Mouse (Mus musculus): ENCODE data around the gene Ssbp2. TPM values are rescaled to one million over a fixed set of nuclear protein-coding genes. Genes with fewer than 3 reads are reported as not detected.

The Ssbp2 gene
- polyA plus RNA-seq, 1 experiment from 2014 or later, result 96.0 TPM

GRCm38 (mm10) chr13:91638836-91639235 is 178.8 kb downstream of the Ssbp2 start:
- peaks cover 8% of the 10 kb centered on the region; the same call in 1 of the 2 replicates for H3K4me1 ChIP-seq (ENCODE audit: control insufficient read depth, insufficient read depth, low read length)
- no peak overlapping the region for H3K27ac ChIP-seq (ENCODE audit: low read depth, low read length)
- no peaks in the 10 kb centered on the region for H3K9me3 ChIP-seq (replicated peaks; ENCODE audit: control insufficient read depth, low read length)
- H3K4me2 ChIP-seq, result no peak overlapping the region
- H3K36me3 ChIP-seq (ENCODE audit: control insufficient read depth, insufficient read depth, low read length), result no peaks in the 10 kb centered on the region
- H3K4me3 ChIP-seq (ENCODE audit: low read depth, low read length), result no peak overlapping the region
- whole genome bisulfite sequencing (ENCODE audit: insufficient replicate concordance), result 14% methylated on average over 5 of the region's 5 CpGs
- H3K9ac ChIP-seq (ENCODE audit: low read depth, low read length), result no peak overlapping the region
- ATAC-seq (replicated peaks; ENCODE audit: insufficient number of reproducible peaks, low FRiP score, low TSS enrichment), result no peak
- no peaks in the 10 kb centered on the region for H3K27me3 ChIP-seq (ENCODE audit: control insufficient read depth, insufficient read depth, low read length)

GRCm38 (mm10) chr13:91640219-91640618 is 180.1 kb downstream of the Ssbp2 start:
- no peak overlapping the region for H3K9ac ChIP-seq (ENCODE audit: low read depth, low read length)
- no peak for ATAC-seq (replicated peaks; ENCODE audit: insufficient number of reproducible peaks, low FRiP score, low TSS enrichment)
- H3K27ac ChIP-seq (ENCODE audit: low read depth, low read length), result no peak overlapping the region
- no peak overlapping the region for H3K4me2 ChIP-seq
- H3K36me3 ChIP-seq (ENCODE audit: control insufficient read depth, insufficient read depth, low read length), result no peaks in the 10 kb centered on the region
- peaks cover 3% of the 10 kb centered on the region; the same call in 1 of the 2 replicates for H3K4me1 ChIP-seq (ENCODE audit: control insufficient read depth, insufficient read depth, low read length)
- no peak overlapping the region for H3K4me3 ChIP-seq (ENCODE audit: low read depth, low read length)
- 81% methylated on average over 5 of the region's 5 CpGs for WGBS (ENCODE audit: insufficient replicate concordance)
- H3K9me3 ChIP-seq (replicated peaks; ENCODE audit: control insufficient read depth, low read length), result no peaks in the 10 kb centered on the region
- no peaks in the 10 kb centered on the region for H3K27me3 ChIP-seq (ENCODE audit: control insufficient read depth, insufficient read depth, low read length)

- no peaks in the 10 kb centered on the region for H3K4me1 ChIP-seq (ENCODE audit: control insufficient read depth, insufficient read depth, low read length)
- peak; percentile 35; the same call in 1 of the 2 replicates for ATAC-seq (replicated peaks; ENCODE audit: insufficient number of reproducible peaks, low FRiP score, low TSS enrichment)
- H3K27me3 ChIP-seq (ENCODE audit: control insufficient read depth, insufficient read depth, low read length), result no peaks in the 10 kb centered on the region
- 25% methylated on average over 6 of the region's 6 CpGs for WGBS (ENCODE audit: insufficient replicate concordance)
- no peak overlapping the region for H3K9ac ChIP-seq (ENCODE audit: low read depth, low read length)
- no peak overlapping the region for H3K27ac ChIP-seq (ENCODE audit: low read depth, low read length)
- H3K4me2 ChIP-seq, result no peak overlapping the region
- H3K4me3 ChIP-seq (ENCODE audit: low read depth, low read length), result no peak overlapping the region
- no peaks in the 10 kb centered on the region for H3K9me3 ChIP-seq (replicated peaks; ENCODE audit: control insufficient read depth, low read length)
- H3K36me3 ChIP-seq (ENCODE audit: control insufficient read depth, insufficient read depth, low read length), result 0 out of 2 replicates have a peak, but pooled peaks cover 2% of the 10 kb centered on the region
These were observed 188.2 kb downstream of the Ssbp2 start for GRCm38 (mm10) chr13:91648240-91648639.

- Histone ChIP-seq H3K4me3 (ENCODE audit: low read depth, low read length) (no peak overlapping the region), H3K27me3 (ENCODE audit: control insufficient read depth, insufficient read depth, low read length) (no peaks in the 10 kb centered on the region), H3K9ac (ENCODE audit: low read depth, low read length) (no peak overlapping the region), H3K4me1 (ENCODE audit: control insufficient read depth, insufficient read depth, low read length) (no peaks in the 10 kb centered on the region), H3K4me2 (no peak overlapping the region), H3K36me3 (ENCODE audit: control insufficient read depth, insufficient read depth, low read length) (0 out of 2 replicates have a peak, but pooled peaks cover 2% of the 10 kb centered on the region), H3K27ac (ENCODE audit: low read depth, low read length) (no peak overlapping the region), H3K9me3 (replicated peaks; ENCODE audit: control insufficient read depth, low read length) (no peaks in the 10 kb centered on the region)
- 68% methylated on average over 7 of the region's 7 CpGs for WGBS (ENCODE audit: insufficient replicate concordance)
- no peak for ATAC-seq (replicated peaks; ENCODE audit: insufficient number of reproducible peaks, low FRiP score, low TSS enrichment)
These were observed 189.8 kb downstream of the Ssbp2 start for GRCm38 (mm10) chr13:91649926-91650325.

GRCm38 (mm10) chr13:91661068-91661795 is 201.1 kb downstream of the Ssbp2 start:
- 71% methylated on average over 5 of the region's 5 CpGs for WGBS (ENCODE audit: insufficient replicate concordance)
- ATAC-seq (replicated peaks; ENCODE audit: insufficient number of reproducible peaks, low FRiP score, low TSS enrichment), result no peak

GRCm38 (mm10) chr13:91662751-91663150 is 202.7 kb downstream of the Ssbp2 start:
- no peak for ATAC-seq (replicated peaks; ENCODE audit: insufficient number of reproducible peaks, low FRiP score, low TSS enrichment)
- Histone ChIP-seq H3K27me3 (ENCODE audit: control insufficient read depth, insufficient read depth, low read length) (no peaks in the 10 kb centered on the region), H3K4me2 (no peak overlapping the region), H3K36me3 (ENCODE audit: control insufficient read depth, insufficient read depth, low read length) (no peaks in the 10 kb centered on the region), H3K4me3 (ENCODE audit: low read depth, low read length) (no peak overlapping the region), H3K9ac (ENCODE audit: low read depth, low read length) (no peak overlapping the region), H3K9me3 (replicated peaks; ENCODE audit: control insufficient read depth, low read length) (no peaks in the 10 kb centered on the region), H3K4me1 (ENCODE audit: control insufficient read depth, insufficient read depth, low read length) (no peaks in the 10 kb centered on the region), H3K27ac (ENCODE audit: low read depth, low read length) (no peak overlapping the region)
- WGBS (ENCODE audit: insufficient replicate concordance), result 69% methylated on average over 2 of the region's 2 CpGs

More at GRCm38 (mm10) chr13:91661068-91661795, 201.1 kb downstream of the Ssbp2 start:
- Histone ChIP-seq H3K36me3 (ENCODE audit: control insufficient read depth, insufficient read depth, low read length) (no peaks in the 10 kb centered on the region), H3K9ac (ENCODE audit: low read depth, low read length) (no peak overlapping the region), H3K9me3 (replicated peaks; ENCODE audit: control insufficient read depth, low read length) (no peaks in the 10 kb centered on the region), H3K4me2 (no peak overlapping the region), H3K27me3 (ENCODE audit: control insufficient read depth, insufficient read depth, low read length) (no peaks in the 10 kb centered on the region), H3K4me3 (ENCODE audit: low read depth, low read length) (no peak overlapping the region), H3K4me1 (ENCODE audit: control insufficient read depth, insufficient read depth, low read length) (no peaks in the 10 kb centered on the region), H3K27ac (ENCODE audit: low read depth, low read length) (no peak overlapping the region)

- Histone ChIP-seq H3K9me3 (replicated peaks; ENCODE audit: control insufficient read depth, low read length) (no peaks in the 10 kb centered on the region), H3K4me3 (ENCODE audit: low read depth, low read length) (no peak overlapping the region), H3K4me1 (ENCODE audit: control insufficient read depth, insufficient read depth, low read length) (no peaks in the 10 kb centered on the region), H3K4me2 (no peak overlapping the region), H3K27ac (ENCODE audit: low read depth, low read length) (no peak overlapping the region), H3K27me3 (ENCODE audit: control insufficient read depth, insufficient read depth, low read length) (no peaks in the 10 kb centered on the region), H3K9ac (ENCODE audit: low read depth, low read length) (no peak overlapping the region), H3K36me3 (ENCODE audit: control insufficient read depth, insufficient read depth, low read length) (no peaks in the 10 kb centered on the region)
- WGBS (ENCODE audit: insufficient replicate concordance), result 59% methylated on average over 3 of the region's 3 CpGs
- no peak for ATAC-seq (replicated peaks; ENCODE audit: insufficient number of reproducible peaks, low FRiP score, low TSS enrichment)
These were observed 213.2 kb downstream of the Ssbp2 start for GRCm38 (mm10) chr13:91673241-91673640.

GRCm38 (mm10) chr13:91680764-91681437 is 220.8 kb downstream of the Ssbp2 start:
- Histone ChIP-seq H3K4me2 (no peak overlapping the region), H3K36me3 (ENCODE audit: control insufficient read depth, insufficient read depth, low read length) (no peaks in the 10 kb centered on the region), H3K27me3 (ENCODE audit: control insufficient read depth, insufficient read depth, low read length) (no peaks in the 10 kb centered on the region), H3K4me3 (ENCODE audit: low read depth, low read length) (no peak overlapping the region), H3K9ac (ENCODE audit: low read depth, low read length) (no peak overlapping the region), H3K27ac (ENCODE audit: low read depth, low read length) (no peak overlapping the region), H3K4me1 (ENCODE audit: control insufficient read depth, insufficient read depth, low read length) (no peaks in the 10 kb centered on the region), H3K9me3 (replicated peaks; ENCODE audit: control insufficient read depth, low read length) (no peaks in the 10 kb centered on the region)
- WGBS (ENCODE audit: insufficient replicate concordance), result 85% methylated on average over 8 of the region's 8 CpGs
- ATAC-seq (replicated peaks; ENCODE audit: insufficient number of reproducible peaks, low FRiP score, low TSS enrichment), result no peak

Data from heart, embryonic 11.5 days (tissue).